Mouse (Mus musculus) liver, embryonic 12.5 days (tissue): ENCODE measurements around the gene Fbxw5. TPM values are rescaled to one million over a fixed set of nuclear protein-coding genes. Genes with fewer than 3 reads are reported as not detected.

Experiments
- ATAC-seq: fragments of 200-750 bp; cut with Nextera tagmentation; 2 replicates; pipeline ENCODE4 v1.8.0; 2017; ENCODE audit warnings: moderate number of reproducible peaks, mild to moderate bottlenecking, moderate library complexity
- H3K27ac ChIP-seq: fragments of 300-500 bp; sonication (generic); 2 replicates; pipeline ENCODE4 v1.5.1; 2016; ENCODE audit warnings: mild to moderate bottlenecking
- H3K27me3 ChIP-seq: fragments of 300-500 bp; sonication (generic); replicated peaks from 2 replicates; pipeline ENCODE4 v1.6.1; 2016; ENCODE audit warnings: mild to moderate bottlenecking, moderate library complexity
- H3K36me3 ChIP-seq: fragments of 300-500 bp; sonication (generic); 2 replicates; pipeline ENCODE4 v1.6.1; 2016; ENCODE audit warnings: mild to moderate bottlenecking, moderate library complexity
- H3K4me1 ChIP-seq: fragments of 300-500 bp; sonication (generic); 2 replicates; pipeline ENCODE4 v1.6.1; 2016
- H3K4me2 ChIP-seq: fragments of 300-500 bp; sonication (generic); 2 replicates; pipeline ENCODE4 v1.6.1; 2016; ENCODE audit warnings: mild to moderate bottlenecking, moderate library complexity
- H3K4me3 ChIP-seq: fragments of 300-500 bp; sonication (generic); 2 replicates; pipeline ENCODE4 v1.5.1; 2016; ENCODE audit warnings: mild to moderate bottlenecking, moderate library complexity
- H3K9ac ChIP-seq: fragments of 300-500 bp; sonication (generic); 2 replicates; pipeline ENCODE4 v1.6.1; 2016; ENCODE audit warnings: mild to moderate bottlenecking, moderate library complexity
- H3K9me3 ChIP-seq: fragments of 300-500 bp; sonication (generic); replicated peaks from 2 replicates; pipeline ENCODE4 v1.6.1; 2016; ENCODE audit warnings: mild to moderate bottlenecking, moderate library complexity
- WGBS: fragments of 180-500 bp; shearing (Covaris S2); methylation state at CpG from one replicate; pipeline ENCODE4 v1.1.7; 2016; ENCODE audit not compliant: insufficient replicate concordance; 5-methylcytosine and 5-hydroxymethylcytosine counted together
- polyA plus RNA-seq: library from polyadenylated mRNA; unstranded; fragments of >200 nt; fragmentation: Nextera tagmentation; extraction: Ambion mirVana; gene quantifications from 2 replicates; pipeline ENCODE4 v1.2.1, GENCODE M21; 2016

Fbxw5 gene
- polyA plus RNA-seq = 39.9 and 42.7 TPM in 2 replicates

DNA sequence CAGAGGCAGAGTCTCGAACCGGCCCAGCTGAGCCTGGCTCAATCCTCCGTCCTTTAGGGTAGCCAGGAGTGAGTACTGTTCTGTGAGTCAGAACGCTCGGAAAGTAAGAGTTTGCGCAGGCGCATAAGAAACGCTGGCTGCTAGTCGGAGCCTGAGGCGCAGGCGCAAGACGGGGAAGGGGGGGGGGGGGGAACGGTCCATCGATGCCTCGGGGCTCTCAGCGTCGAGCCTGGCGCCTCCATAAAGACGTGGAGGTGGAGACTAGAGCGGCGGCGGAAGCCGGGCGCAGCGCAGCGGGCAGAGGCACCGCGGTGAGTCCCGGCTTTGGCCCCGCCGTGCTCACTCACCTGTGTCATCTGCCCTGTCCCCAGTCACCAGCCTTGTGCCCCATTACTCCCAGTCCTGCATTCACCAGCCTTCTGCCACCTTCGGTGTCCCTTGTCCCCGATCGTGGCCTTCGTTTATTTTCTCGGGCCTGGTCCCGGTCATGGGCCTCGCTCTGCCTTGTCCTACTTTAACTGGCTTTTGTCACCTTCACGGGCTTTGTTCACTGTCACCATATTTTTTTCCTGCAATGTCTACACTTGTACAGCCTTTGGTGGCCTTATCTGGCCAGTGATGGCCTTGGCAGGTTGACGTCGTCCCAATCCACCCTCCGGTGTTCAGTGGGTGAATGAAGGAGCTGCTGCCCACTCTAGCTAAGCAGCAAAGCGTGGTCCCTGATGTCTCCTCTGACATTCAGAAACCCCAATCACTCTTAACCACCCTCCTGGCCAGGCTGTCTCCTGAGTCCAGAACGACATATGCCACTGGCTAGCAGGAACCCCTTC, at the start of gene Fbxw5:
Gene Fbxw5 (plus strand): TSS at position 175 of the 830 bp plus-strand sequence.
- Histone ChIP-seq H3K9ac (peak within 1 kb of the TSS; percentile 90), H3K36me3 (peaks cover 30% of the 10 kb centered on the region), H3K9me3 (no peaks in the 10 kb centered on the region), H3K4me3 (peak within 1 kb of the TSS; percentile 80), H3K27me3 (no peaks in the 10 kb centered on the region), H3K4me2 (peak within 1 kb of the TSS; percentile 91), H3K27ac (peak within 1 kb of the TSS; percentile 91), H3K4me1 (peaks cover 61% of the 10 kb centered on the region)
- 2% methylated on average over 37 of the region's 44 CpGs for WGBS
- peak; percentile 77 for ATAC-seq

DNA sequence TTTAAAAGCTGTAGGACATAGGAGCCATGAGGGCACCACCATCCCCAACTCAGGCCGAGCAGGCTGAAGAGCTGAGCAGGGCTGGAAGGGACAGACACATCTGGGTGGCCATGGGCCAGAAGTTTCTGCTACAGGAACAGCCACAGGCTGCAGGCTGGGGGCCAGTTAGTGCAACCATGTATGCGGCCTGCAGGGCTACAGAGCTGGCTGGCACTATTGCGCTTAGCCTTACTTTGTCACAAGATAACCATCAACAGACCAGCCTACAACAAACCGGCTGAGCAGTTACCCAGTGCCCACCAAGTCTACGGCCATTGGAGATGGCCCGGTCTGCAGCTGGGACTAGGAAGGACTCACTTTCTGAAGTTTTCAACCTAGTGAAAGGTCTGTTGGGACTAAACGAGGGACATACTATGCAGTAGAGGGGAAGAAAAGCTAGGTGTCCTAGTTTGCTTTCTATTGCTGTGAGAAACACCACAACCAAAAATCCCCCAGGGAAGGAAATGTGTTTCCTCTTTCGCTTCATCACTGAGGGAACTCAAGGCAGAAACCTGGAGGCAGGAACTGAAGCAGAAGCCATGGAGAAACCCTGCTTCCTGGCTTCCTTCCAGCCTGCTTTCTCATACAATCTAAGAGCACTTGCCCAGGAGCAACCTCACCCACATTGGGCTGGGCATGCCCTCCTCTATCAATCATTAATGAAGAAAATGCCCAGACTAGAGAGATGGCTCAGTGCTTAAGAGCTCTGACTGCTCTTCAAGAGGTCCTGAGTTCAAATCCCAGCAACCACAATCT, 49.5 kb upstream of the Fbxw5 start:
- H3K9ac ChIP-seq = no peak overlapping the region
- WGBS = 61% methylated on average over 8 of the region's 8 CpGs
- H3K36me3 ChIP-seq = no peaks in the 10 kb centered on the region
- no peak overlapping the region for H3K4me3 ChIP-seq
- H3K9me3 ChIP-seq = no peaks in the 10 kb centered on the region
- 0 out of 2 replicates have a peak, but pooled peaks cover under 1% of the 10 kb centered on the region for H3K4me1 ChIP-seq
- no peaks in the 10 kb centered on the region for H3K27me3 ChIP-seq
- no peak for ATAC-seq
- H3K4me2 ChIP-seq = no peak overlapping the region
- H3K27ac ChIP-seq = no peak overlapping the region

DNA sequence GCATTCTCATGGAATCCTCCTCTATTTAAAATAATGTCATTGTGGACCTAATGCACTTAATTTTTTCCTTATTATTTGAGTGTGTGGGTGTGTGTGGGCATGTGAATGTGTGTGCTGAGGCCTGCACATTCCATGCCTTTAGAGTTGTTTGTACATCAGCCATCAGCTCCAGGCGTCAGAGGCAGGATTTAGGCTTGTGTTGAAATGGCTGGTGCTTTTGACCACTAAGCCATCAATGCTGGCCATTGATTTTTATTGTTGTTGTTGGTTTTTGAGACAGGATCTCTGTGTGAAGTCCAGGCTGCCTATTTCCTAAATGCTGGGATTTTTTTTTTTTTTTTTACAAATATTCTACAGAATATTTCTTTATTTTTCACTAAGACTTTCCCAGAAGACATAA, 47.6 kb upstream of the Fbxw5 start:
- no peaks in the 10 kb centered on the region for H3K36me3 ChIP-seq
- no peak overlapping the region for H3K4me2 ChIP-seq
- H3K9me3 ChIP-seq = no peaks in the 10 kb centered on the region
- no peak for ATAC-seq
- no peak overlapping the region for H3K9ac ChIP-seq
- H3K4me1 ChIP-seq = peaks cover 13% of the 10 kb centered on the region
- no peak overlapping the region for H3K27ac ChIP-seq
- WGBS = 44% methylated on average over 1 of the region's 1 CpGs
- no peaks in the 10 kb centered on the region for H3K27me3 ChIP-seq
- no peak overlapping the region for H3K4me3 ChIP-seq

DNA sequence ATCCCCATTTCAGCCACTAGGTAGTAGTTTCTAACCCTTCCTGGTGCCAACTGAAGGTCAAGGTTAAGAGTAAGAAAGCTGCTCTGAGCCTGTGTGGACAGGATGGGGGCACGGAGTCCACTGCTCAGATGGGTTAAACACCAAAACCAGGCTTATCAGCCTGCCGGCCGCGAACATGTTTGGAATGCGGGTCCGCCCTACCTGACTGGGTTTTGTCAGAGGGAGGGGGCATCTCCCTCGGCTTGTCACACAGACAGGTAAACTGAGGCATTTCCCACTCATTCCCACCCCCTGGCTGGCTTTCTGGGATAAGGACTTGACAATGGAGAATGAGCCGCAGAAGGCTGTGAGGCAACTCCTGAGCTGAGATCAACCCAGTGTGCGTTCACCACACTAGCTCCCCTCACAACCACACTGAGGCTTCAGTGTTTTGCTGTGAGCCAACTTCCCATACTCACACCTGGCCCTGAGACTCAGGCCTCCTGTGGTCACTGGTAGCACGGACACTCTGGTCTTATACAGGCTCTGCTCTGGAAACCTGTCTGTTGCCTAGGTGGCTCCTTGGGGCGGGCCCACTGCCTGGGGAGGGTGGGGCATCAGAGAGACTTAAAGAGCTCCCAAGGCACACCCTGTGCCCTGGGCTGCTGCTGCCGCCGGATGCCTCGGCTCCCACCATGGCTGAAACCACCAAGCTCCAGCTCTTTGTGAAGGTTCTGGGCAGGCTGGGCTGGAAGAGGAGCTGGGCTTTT, 44.2 kb upstream of the Fbxw5 start, which contains the start of gene Clic3:
Gene Clic3 (plus strand): TSS at position 634 of the 749 bp plus-strand sequence.
- Histone ChIP-seq H3K27me3 (no peaks in the 10 kb centered on the region), H3K4me2 (no peak within 1 kb of the TSS), H3K4me3 (no peak within 1 kb of the TSS), H3K27ac (no peak within 1 kb of the TSS), H3K4me1 (peaks cover 36% of the 10 kb centered on the region), H3K9ac (no peak within 1 kb of the TSS), H3K9me3 (no peaks in the 10 kb centered on the region), H3K36me3 (peaks cover 6% of the 10 kb centered on the region; the same call in 1 of the 2 replicates)
- WGBS = 50% methylated on average over 14 of the region's 14 CpGs
- no peak for ATAC-seq

DNA sequence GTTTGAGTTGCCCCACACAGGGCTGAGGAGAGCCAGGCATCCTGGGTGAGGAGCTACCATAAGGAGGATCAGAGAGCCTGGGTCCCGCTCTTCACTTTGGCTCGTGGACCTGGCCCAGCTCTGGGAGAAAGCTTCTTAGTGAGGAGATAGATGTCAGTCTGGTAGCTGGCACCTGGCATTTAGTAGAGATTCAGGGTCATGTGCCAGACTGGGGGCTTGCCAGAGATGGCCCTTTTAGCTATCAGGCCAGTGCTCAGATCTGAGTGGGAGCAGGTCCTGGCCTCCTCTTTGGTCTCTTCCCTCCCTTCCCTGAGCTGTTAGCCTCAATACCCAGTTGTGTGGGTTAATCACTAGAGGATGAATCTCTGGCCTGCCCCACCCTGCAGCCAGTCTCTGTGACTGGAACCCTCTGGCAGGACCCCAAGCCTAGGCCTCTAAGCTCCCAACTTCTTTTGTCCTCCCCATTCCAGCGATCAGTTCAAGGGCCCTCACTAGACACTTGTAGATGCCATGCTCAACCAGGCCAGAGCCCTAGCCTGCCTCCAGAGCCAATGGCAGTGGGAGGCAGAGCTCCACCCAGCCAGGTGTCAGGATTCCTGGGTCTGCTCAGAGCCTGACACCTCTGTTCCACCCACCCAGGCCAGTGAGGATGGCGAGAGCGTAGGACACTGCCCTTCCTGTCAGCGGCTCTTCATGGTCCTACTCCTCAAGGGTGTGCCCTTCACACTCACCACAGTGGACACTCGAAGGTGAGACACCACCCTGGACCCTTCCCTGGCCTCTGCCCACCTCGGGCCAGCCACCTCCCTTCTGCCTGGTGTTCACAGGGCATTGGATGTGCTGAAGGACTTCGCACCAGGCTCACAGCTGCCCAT, 43.3 kb upstream of the Fbxw5 start:
- Histone ChIP-seq H3K4me1 (peaks cover 39% of the 10 kb centered on the region), H3K36me3 (peaks cover 6% of the 10 kb centered on the region; the same call in 1 of the 2 replicates), H3K9me3 (no peaks in the 10 kb centered on the region), H3K27ac (no peak overlapping the region), H3K4me3 (no peak overlapping the region), H3K27me3 (no peaks in the 10 kb centered on the region), H3K9ac (no peak overlapping the region), H3K4me2 (no peak overlapping the region)
- ATAC-seq = no peak
- 77% methylated on average over 9 of the region's 9 CpGs for WGBS

DNA sequence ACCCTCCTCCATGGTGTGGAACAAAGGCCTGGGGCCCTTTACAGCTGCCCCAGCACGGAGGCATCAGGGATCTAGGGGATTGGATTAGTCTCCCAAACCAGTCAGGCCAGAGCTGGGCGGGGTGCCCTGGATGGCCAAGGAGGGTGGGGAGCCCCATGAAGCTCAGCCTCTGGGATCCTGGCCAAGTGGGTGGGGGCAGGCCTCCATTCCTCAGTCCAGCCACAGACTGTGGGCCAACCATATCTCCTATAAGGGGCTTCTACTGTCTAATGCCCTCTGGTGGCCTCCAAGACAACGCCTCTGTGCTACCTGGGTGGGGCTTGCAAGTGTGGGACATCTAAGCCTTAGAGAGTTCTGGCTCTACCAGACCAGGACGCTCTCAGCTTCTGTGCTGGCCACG, 41.6 kb upstream of the Fbxw5 start:
- 73% methylated on average over 5 of the region's 5 CpGs for WGBS
- H3K36me3 ChIP-seq = peaks cover 6% of the 10 kb centered on the region; the same call in 1 of the 2 replicates
- peaks cover 39% of the 10 kb centered on the region for H3K4me1 ChIP-seq
- H3K4me2 ChIP-seq = no peak overlapping the region
- H3K9ac ChIP-seq = no peak overlapping the region
- no peak for ATAC-seq
- no peaks in the 10 kb centered on the region for H3K27me3 ChIP-seq
- no peak overlapping the region for H3K27ac ChIP-seq
- no peaks in the 10 kb centered on the region for H3K9me3 ChIP-seq
- H3K4me3 ChIP-seq = no peak overlapping the region

DNA sequence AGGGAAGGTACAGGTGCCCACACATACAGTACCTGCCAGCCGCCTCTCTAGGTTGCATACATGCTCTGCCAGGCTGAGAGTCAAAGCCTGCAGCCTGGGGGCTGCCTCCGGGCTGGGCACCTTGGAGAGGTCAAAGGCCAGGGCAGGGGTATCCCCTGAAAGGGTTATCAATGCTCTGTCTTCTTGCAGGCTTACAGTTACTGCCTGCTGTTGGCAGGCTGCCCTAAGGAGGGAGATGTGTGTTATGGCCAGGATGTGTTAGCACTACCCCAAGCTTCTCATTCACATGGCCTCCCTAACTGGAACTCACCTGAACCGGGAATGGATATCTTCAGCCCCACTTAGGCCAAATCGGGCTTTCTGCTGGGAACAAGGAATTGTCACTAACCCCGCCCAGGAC, 40.4 kb upstream of the Fbxw5 start:
- Histone ChIP-seq H3K4me2 (peak overlapping the region; percentile 96), H3K27me3 (no peaks in the 10 kb centered on the region), H3K36me3 (peaks cover 6% of the 10 kb centered on the region; the same call in 1 of the 2 replicates), H3K9me3 (no peaks in the 10 kb centered on the region), H3K4me1 (peaks cover 40% of the 10 kb centered on the region), H3K9ac (peak overlapping the region; percentile 84), H3K27ac (peak overlapping the region; percentile 90), H3K4me3 (peak overlapping the region; percentile 79)
- ATAC-seq = no peak
- whole genome bisulfite sequencing = 28% methylated on average over 5 of the region's 5 CpGs

DNA sequence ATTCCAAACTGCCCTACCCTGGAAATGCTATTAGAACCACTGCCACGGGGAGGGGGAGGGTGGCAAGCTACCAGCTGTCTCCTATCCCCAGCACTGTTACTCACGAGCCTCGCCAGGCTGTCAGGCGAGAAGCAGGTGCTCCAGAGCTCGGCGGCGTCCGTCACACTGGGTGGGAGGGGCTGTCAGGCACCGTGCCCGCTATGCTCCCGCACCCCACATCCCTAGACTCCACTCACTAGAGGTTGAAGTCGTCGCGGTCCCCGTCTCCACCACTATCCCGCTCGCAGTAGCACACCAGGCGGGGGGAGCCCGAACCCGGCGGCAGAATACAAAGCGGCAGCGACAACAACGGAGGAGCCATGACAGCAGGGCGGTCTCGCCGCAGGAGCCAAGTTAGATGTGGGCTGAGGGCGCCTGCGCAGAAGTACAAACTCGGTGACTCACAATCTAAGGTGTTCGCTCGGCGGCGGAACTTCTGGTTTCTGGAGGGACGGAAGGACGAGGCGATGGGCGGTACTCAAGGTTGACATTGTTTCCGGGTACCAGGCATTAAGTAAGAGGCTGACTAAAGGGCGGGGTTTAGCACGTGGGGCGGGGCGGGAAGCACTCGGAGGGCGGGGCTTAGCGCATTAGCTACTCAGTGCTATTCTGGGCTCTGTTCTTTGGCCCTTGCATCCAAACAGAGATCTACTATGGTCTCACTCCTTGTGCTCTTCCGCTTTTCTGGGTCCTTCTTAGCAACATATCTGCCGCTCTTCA, 39.8 kb upstream of the Fbxw5 start, which contains the start of gene Paxx:
Gene Paxx (minus strand): TSS at position 544 of the 759 bp plus-strand sequence.
- Histone ChIP-seq H3K9ac (peak within 1 kb of the TSS; percentile 84), H3K27me3 (no peaks in the 10 kb centered on the region)
- ATAC-seq = peak; percentile 87

DNA sequence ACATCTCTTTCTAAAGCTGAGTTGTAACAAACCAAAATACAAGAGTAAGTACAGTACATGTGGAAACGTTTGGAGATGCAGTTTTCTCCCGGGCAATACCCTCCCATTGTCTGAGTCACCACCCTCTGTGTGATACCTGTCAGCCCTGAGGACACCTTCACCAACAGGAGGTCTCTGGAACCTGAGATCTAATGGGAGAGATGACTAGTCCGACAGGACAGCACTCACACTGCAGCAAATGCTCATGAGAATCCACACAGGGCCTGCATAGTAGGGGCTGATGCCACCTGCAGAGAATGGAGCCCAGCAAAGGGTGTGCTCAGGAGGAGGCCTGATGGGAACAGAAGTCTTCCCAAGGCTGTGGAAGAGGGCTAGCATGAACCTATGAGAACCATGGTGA, 39.1 kb upstream of the Fbxw5 start:
- Histone ChIP-seq H3K4me3 (peak overlapping the region; percentile 79), H3K4me2 (peak overlapping the region; percentile 96), H3K27me3 (no peaks in the 10 kb centered on the region), H3K36me3 (peaks cover 6% of the 10 kb centered on the region; the same call in 1 of the 2 replicates), H3K9me3 (no peaks in the 10 kb centered on the region), H3K27ac (peak overlapping the region; percentile 90), H3K4me1 (peaks cover 44% of the 10 kb centered on the region), H3K9ac (peak overlapping the region; percentile 45; the same call in 1 of the 2 replicates)
- ATAC-seq = no peak
- 10% methylated on average over 3 of the region's 3 CpGs for WGBS

More for the DNA sequence above, 39.8 kb upstream of the Fbxw5 start, which contains the start of gene Paxx:
- WGBS = under 1% methylated on average over 48 of the region's 48 CpGs
- H3K36me3 ChIP-seq = peaks cover 6% of the 10 kb centered on the region; the same call in 1 of the 2 replicates
- H3K9me3 ChIP-seq = no peaks in the 10 kb centered on the region
- H3K27ac ChIP-seq = peak within 1 kb of the TSS; percentile 90
- H3K4me3 ChIP-seq = peak within 1 kb of the TSS; percentile 79
- peak within 1 kb of the TSS; percentile 96 for H3K4me2 ChIP-seq
- H3K4me1 ChIP-seq = peaks cover 46% of the 10 kb centered on the region

DNA sequence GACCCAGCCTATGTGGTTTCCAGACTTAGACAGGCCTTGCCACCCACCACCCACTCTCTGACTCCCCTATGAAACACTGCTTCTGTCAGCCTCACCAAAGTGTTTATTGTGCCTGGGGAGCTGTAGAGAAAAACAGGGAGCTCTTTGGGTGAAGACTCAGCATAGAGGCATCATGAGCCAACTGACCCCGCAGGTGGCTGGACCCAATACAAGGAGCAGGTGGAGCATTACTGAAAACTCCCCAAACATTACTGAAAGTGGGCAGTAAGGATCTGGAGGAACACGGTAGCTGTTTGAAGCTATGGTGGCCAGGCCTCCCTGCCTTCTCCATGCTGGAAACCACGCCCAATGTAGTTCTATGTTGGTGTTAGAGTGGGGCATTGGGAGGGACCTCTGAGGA, 36.9 kb upstream of the Fbxw5 start:
- no peak overlapping the region for H3K9ac ChIP-seq
- H3K36me3 ChIP-seq = peaks cover under 1% of the 10 kb centered on the region; the same call in 1 of the 2 replicates
- no peaks in the 10 kb centered on the region for H3K9me3 ChIP-seq
- H3K4me1 ChIP-seq = peaks cover 35% of the 10 kb centered on the region
- no peak overlapping the region for H3K4me3 ChIP-seq
- ATAC-seq = no peak
- no peak overlapping the region for H3K4me2 ChIP-seq
- WGBS = 81% methylated on average over 3 of the region's 3 CpGs
- H3K27ac ChIP-seq = no peak overlapping the region
- 0 out of 2 replicates have a peak, but pooled peaks cover 3% of the 10 kb centered on the region for H3K27me3 ChIP-seq
